Mouse (Mus musculus) embryonic fibroblast, embryonic 13.5 days (primary cell): ENCODE results near the gene Icmt.

Experiments
- CTCF ChIP-seq: IDR thresholded peaks from 2 replicates; pipeline ENCODE4 v1.5.1; 2011; ENCODE audit warnings: mild to moderate bottlenecking, control low read depth, low read length, moderate library complexity, borderline replicate concordance; ENCODE audit not compliant: insufficient read depth
- POLR2A ChIP-seq: IDR thresholded peaks from 2 replicates; pipeline ENCODE4 v1.6.1; 2011; ENCODE audit warnings: low read depth, mild to moderate bottlenecking, control low read depth, low read length, moderate library complexity

DNA sequence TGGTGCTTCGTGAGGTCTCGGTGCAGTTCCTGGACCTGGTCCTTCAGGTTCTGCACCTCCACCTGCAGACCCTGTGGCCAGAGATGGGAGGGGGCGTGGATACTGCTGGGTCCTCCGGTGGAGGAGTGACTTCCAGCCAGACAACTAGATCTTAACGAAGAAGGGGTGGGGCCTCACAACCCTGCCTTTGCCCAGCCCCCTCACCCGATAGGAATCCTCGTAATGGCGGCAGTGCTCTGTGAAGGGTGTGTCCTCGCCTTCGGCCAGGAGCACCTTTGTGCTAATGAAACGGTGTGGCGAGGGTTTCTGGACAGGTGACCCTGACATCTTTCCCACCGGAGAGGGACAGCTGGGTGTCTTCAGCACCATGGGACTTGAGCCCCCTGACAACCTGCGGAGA lies 15.2 kb downstream of the Icmt start:
- TF ChIP-seq CTCF (no peak), POLR2A (no peak)
